Mouse (Mus musculus) erythroblast, embryonic 14.5 days (primary cell): ENCODE measurements around the gene Gm42517. TPM values are rescaled to one million over a fixed set of nuclear protein-coding genes. Genes with fewer than 3 reads are reported as not detected.

Experiments
- H3K27me3 ChIP-seq: 2 replicates; pipeline ENCODE4 v1.6.1; 2012; ENCODE audit warnings: inconsistent platforms; ENCODE audit not compliant: control insufficient read depth
- H3K36me3 ChIP-seq: 2 replicates; pipeline ENCODE4 v1.6.1; 2012; ENCODE audit warnings: mild to moderate bottlenecking, inconsistent platforms; ENCODE audit not compliant: control insufficient read depth
- H3K4me1 ChIP-seq: 2 replicates; pipeline ENCODE4 v1.6.1; 2012; ENCODE audit warnings: inconsistent platforms; ENCODE audit not compliant: control insufficient read depth
- H3K4me3 ChIP-seq: replicated peaks from 2 replicates; pipeline ENCODE3; 2012; ENCODE audit warnings: moderate library complexity, mild to moderate bottlenecking, inconsistent platforms
- H3K9me3 ChIP-seq: 2 replicates; pipeline ENCODE4 v1.6.1; 2012; ENCODE audit warnings: low read length, inconsistent platforms, mixed read lengths; ENCODE audit not compliant: control insufficient read depth
- GATA1 ChIP-seq: IDR thresholded peaks from 2 replicates; pipeline ENCODE4 v1.6.1; 2012; ENCODE audit warnings: low read length, inconsistent platforms, mixed read lengths
- TAL1 ChIP-seq: IDR thresholded peaks from 3 replicates; pipeline ENCODE4 v1.6.1; 2012; ENCODE audit warnings: low read length, inconsistent platforms, mixed read lengths
- polyA plus RNA-seq: library from polyadenylated mRNA; stranded (reverse); fragments of >175 nt; gene quantifications from 2 replicates; pipeline ENCODE4 v1.2.3, GENCODE M21; 2012

Gm42517 gene
- 0.02 and 0.03 TPM in 2 replicates for polyA plus RNA-seq

GRCm38 (mm10) chr5:108367871-108368332, at the start of gene Gm42517:
TSS of gene Gm42517 (minus strand) at chr5:108367922.
- H3K4me3 ChIP-seq = no peak within 1 kb of the TSS
- no peaks in the 10 kb centered on the region for H3K36me3 ChIP-seq
- TF ChIP-seq TAL1 = no peak
- TF ChIP-seq GATA1 = no peak
- H3K27me3 ChIP-seq = peaks cover 99% of the 10 kb centered on the region
- H3K9me3 ChIP-seq = peaks cover 2% of the 10 kb centered on the region; the same call in 1 of the 2 replicates
- H3K4me1 ChIP-seq = peaks cover 2% of the 10 kb centered on the region

DNA sequence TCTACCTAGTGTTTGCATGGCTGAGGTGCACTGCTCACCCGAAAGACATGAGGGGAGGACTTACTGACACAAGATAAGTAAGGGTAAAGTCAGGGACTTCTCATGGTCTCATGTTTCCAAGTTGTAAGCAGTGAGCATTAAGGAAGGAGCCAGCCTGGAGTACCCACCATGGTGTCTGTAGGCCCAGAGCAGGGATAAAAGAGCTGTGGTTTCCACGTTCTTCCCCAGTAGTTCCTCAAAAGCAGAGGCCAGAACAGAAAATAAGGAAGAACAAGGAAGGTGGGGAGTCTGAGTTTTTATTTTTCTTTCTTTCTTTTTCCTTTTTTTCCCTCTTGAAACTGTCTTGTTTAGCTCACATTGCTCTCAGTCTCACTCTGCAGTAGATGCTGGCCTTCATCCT, 47.0 kb upstream of the Gm42517 start:
- Histone ChIP-seq H3K9me3 (no peaks in the 10 kb centered on the region), H3K4me3 (no peak overlapping the region), H3K4me1 (no peaks in the 10 kb centered on the region), H3K27me3 (no peaks in the 10 kb centered on the region), H3K36me3 (no peaks in the 10 kb centered on the region)
- TF ChIP-seq TAL1 = no peak
- TF ChIP-seq GATA1 = no peak

DNA sequence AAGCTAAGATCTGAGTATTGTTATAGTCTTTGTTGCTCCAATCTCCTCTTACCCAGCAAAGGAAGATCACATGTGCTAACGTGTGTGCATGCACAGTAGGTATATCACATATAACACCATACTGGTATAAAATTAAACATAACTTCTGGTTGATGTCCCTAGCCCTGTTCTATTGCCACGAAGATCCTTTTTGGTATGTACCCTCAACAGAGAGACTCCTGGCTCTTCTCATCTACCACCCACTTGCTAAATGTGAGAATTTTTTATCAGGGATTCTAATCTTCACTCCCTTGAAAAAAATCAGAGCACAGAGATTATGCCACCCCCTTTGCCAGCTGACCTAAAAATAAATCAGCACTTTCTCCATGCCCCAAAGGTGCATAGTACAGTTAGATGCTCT, 39.3 kb upstream of the Gm42517 start:
- Histone ChIP-seq H3K4me3 (no peak overlapping the region), H3K27me3 (no peaks in the 10 kb centered on the region), H3K9me3 (no peaks in the 10 kb centered on the region), H3K36me3 (no peaks in the 10 kb centered on the region), H3K4me1 (no peaks in the 10 kb centered on the region)
- TF ChIP-seq GATA1 (no peak), TAL1 (no peak)

- no peak overlapping the region for H3K4me3 ChIP-seq
- H3K4me1 ChIP-seq = no peaks in the 10 kb centered on the region
- no peaks in the 10 kb centered on the region for H3K27me3 ChIP-seq
- H3K9me3 ChIP-seq = no peaks in the 10 kb centered on the region
- no peak for TF ChIP-seq TAL1
- TF ChIP-seq GATA1 = no peak
- H3K36me3 ChIP-seq = no peaks in the 10 kb centered on the region
These were observed 37.7 kb upstream of the Gm42517 start for GRCm38 (mm10) chr5:108405460-108405859.

- Histone ChIP-seq H3K4me3 (no peak overlapping the region), H3K36me3 (no peaks in the 10 kb centered on the region), H3K27me3 (no peaks in the 10 kb centered on the region), H3K9me3 (no peaks in the 10 kb centered on the region), H3K4me1 (peaks cover 4% of the 10 kb centered on the region)
- TF ChIP-seq GATA1 = no peak
- TF ChIP-seq TAL1 = no peak
These were observed 35.7 kb upstream of the Gm42517 start for GRCm38 (mm10) chr5:108403453-108403852.

- Histone ChIP-seq H3K9me3 (no peaks in the 10 kb centered on the region), H3K27me3 (peaks cover 4% of the 10 kb centered on the region), H3K4me3 (no peak overlapping the region), H3K36me3 (no peaks in the 10 kb centered on the region), H3K4me1 (no peaks in the 10 kb centered on the region)
- TF ChIP-seq GATA1 = no peak
These were observed 22.0 kb upstream of the Gm42517 start for GRCm38 (mm10) chr5:108389744-108390143.

- no peak within 1 kb of the TSS for H3K4me3 ChIP-seq
- H3K9me3 ChIP-seq = no peaks in the 10 kb centered on the region
- H3K36me3 ChIP-seq = no peaks in the 10 kb centered on the region
- H3K27me3 ChIP-seq = peaks cover 4% of the 10 kb centered on the region
- H3K4me1 ChIP-seq = no peaks in the 10 kb centered on the region
- no peak for TF ChIP-seq GATA1
- no peak for TF ChIP-seq TAL1
These were observed 20.5 kb upstream of the Gm42517 start, which contains the start of gene Pde6b for GRCm38 (mm10) chr5:108388201-108388600. TSS of gene Pde6b (plus strand) at chr5:108388391.

GRCm38 (mm10) chr5:108386449-108386848, 18.7 kb upstream of the Gm42517 start:
- peaks cover 6% of the 10 kb centered on the region for H3K27me3 ChIP-seq
- H3K9me3 ChIP-seq = no peaks in the 10 kb centered on the region
- H3K36me3 ChIP-seq = no peaks in the 10 kb centered on the region
- H3K4me3 ChIP-seq = no peak overlapping the region
- TF ChIP-seq TAL1 = no peak
- no peak for TF ChIP-seq GATA1
- no peaks in the 10 kb centered on the region for H3K4me1 ChIP-seq

- no peaks in the 10 kb centered on the region for H3K36me3 ChIP-seq
- no peak overlapping the region for H3K4me3 ChIP-seq
- H3K9me3 ChIP-seq = no peaks in the 10 kb centered on the region
- H3K4me1 ChIP-seq = no peaks in the 10 kb centered on the region
- H3K27me3 ChIP-seq = peaks cover 6% of the 10 kb centered on the region
- no peak for TF ChIP-seq TAL1
- no peak for TF ChIP-seq GATA1
These were observed 17.9 kb upstream of the Gm42517 start for GRCm38 (mm10) chr5:108385632-108386031.

- Histone ChIP-seq H3K27me3 (peaks cover 13% of the 10 kb centered on the region), H3K4me1 (no peaks in the 10 kb centered on the region)
These were observed 10.6 kb upstream of the Gm42517 start for GRCm38 (mm10) chr5:108378346-108378745.

More at GRCm38 (mm10) chr5:108378346-108378745, 10.6 kb upstream of the Gm42517 start:
- Histone ChIP-seq H3K36me3 (no peaks in the 10 kb centered on the region), H3K9me3 (no peaks in the 10 kb centered on the region), H3K4me3 (no peak overlapping the region)
- TF ChIP-seq TAL1 = no peak
- no peak for TF ChIP-seq GATA1
